Mouse (Mus musculus) C2C12 (cell line): ENCODE data around the gene Ccl17. TPM values are rescaled to one million over a fixed set of nuclear protein-coding genes. Genes with fewer than 3 reads are reported as not detected.

Experiments used
- H3K27me3 ChIP-seq: one replicate; pipeline ENCODE4 v1.6.1; 2011; ENCODE audit not compliant: control insufficient read depth, insufficient read depth, insufficient read length
- H3K36me3 ChIP-seq: one replicate; pipeline ENCODE4 v1.6.1; 2011; ENCODE audit not compliant: control insufficient read depth, insufficient read depth
- H3K4me3 ChIP-seq: one replicate; pipeline ENCODE4 v1.5.1; 2011; ENCODE audit warnings: mild to moderate bottlenecking, control low read depth; ENCODE audit not compliant: poor library complexity, insufficient read depth, severe bottlenecking
- H3K79me2 ChIP-seq: one replicate; pipeline ENCODE4 v1.6.1; 2011; ENCODE audit not compliant: control insufficient read depth, insufficient read depth
- H3K79me3 ChIP-seq: one replicate; pipeline ENCODE4 v1.6.1; 2011; ENCODE audit warnings: low read depth, control low read depth
- H3ac ChIP-seq: one replicate; pipeline ENCODE3; 2011; ENCODE audit warnings: low read depth; ENCODE audit not compliant: control insufficient read depth, insufficient read length
- CEBPB ChIP-seq: IDR thresholded peaks from one replicate; pipeline ENCODE4 v1.6.1; 2011; ENCODE audit warnings: low read depth, mild to moderate bottlenecking, control low read depth, moderate library complexity
- CTCF ChIP-seq: IDR thresholded peaks from one replicate; pipeline ENCODE4 v1.5.1; 2011; ENCODE audit not compliant: control insufficient read depth, insufficient read depth, insufficient read length
- FOSL1 ChIP-seq: IDR thresholded peaks from one replicate; pipeline ENCODE4 v1.8.0; 2011; ENCODE audit warnings: mild to moderate bottlenecking, low read length; ENCODE audit not compliant: poor library complexity, insufficient read depth, severe bottlenecking
- MAX ChIP-seq: IDR thresholded peaks from one replicate; pipeline ENCODE4 v1.6.1; 2011; ENCODE audit warnings: mild to moderate bottlenecking, control low read depth
- MYOD1 ChIP-seq: IDR thresholded peaks from one replicate; pipeline ENCODE4 v1.6.1; 2011; ENCODE audit warnings: low read depth; ENCODE audit not compliant: control insufficient read depth, insufficient read length
- MYOG ChIP-seq: IDR thresholded peaks from one replicate; pipeline ENCODE4 v1.6.1; 2011; ENCODE audit not compliant: control insufficient read depth, insufficient read length; ENCODE audit errors: extremely low read depth
- USF1 ChIP-seq: IDR thresholded peaks from one replicate; pipeline ENCODE4 v1.6.1; 2011; ENCODE audit warnings: low read depth, mild to moderate bottlenecking, control low read depth, moderate library complexity
- polyA plus RNA-seq: library from polyadenylated mRNA; unstranded; fragments of >200 nt; fragmentation: generic; extraction: Trizol; gene quantifications from one replicate; pipeline ENCODE4 v1.2.1, GENCODE M21; 2012; ENCODE audit warnings: missing spikeins

Gene Ccl17
- polyA plus RNA-seq, 1 experiment = 0.55 TPM

DNA sequence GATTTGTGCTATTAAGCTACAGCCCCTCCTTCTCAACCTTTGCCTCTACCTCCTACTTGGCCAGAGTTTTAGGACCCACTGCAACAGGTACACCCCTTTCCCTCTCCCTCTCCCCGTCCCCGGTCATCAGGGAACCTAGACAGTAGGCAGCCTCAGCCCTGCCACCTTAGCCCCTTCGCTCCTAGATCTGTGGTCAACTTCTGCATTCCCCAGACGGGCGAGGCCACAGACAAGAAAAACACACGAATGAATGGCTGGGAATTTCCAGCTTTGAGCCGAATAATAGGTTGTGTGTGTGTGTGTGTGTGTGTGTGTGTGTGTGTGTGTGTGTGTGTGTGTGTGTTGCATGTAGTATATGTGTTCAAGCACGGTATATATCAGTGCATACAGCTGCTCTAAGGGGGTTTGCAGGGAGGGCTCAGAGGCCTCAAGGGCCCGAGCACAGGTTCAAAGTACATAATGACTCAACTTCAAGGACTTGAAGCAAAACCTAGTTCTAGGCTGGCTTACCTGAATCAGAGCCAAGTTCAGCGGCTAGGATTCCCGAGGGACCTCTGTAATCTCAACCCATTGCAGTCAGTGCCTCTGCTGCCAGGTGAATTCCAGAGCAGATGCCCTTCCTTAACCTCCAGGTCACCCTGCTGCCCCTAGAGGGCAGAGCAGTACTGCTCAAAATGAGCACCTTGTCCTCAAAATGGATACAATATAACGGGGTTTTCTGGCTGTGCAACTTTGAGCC is 24.8 kb upstream of the Ccl17 start:
- Histone ChIP-seq H3K36me3 (no peaks in the 10 kb centered on the region), H3K79me3 (no peaks in the 10 kb centered on the region), H3K4me3 (no peak overlapping the region), H3ac (no peak overlapping the region), H3K27me3 (no peaks in the 10 kb centered on the region), H3K79me2 (no peaks in the 10 kb centered on the region)
- no peak for TF ChIP-seq USF1
- peak; percentile 28 for TF ChIP-seq CTCF

DNA sequence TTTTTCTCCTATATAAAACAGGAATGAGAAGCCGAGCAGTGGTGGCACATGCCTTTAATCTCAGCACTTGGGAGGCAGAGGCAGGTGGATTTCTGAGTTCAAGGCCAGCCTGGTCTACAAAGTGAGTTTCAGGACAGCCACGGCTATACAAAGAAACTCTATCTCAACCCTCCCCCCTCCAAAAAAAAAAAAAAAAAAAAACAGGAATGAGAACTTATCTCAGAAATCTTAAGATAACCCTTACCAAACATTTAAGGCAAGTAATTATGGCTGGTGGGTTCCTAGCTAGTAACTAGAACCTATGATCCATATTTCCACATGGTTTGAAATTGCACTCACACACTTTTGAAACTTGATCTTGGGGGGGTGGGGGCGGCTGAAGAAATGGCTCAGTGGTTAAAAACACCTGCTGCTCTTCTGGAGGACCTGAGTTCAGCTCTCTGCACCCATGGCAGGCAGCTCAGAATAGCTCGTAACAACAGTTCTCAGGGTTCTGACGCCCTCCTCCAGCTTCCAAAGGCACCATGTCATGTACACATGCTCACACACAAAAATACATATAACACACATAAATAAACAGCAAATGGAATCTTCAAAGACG is 24.2 kb upstream of the Ccl17 start:
- no peak overlapping the region for H3ac ChIP-seq
- H3K27me3 ChIP-seq = no peaks in the 10 kb centered on the region
- TF ChIP-seq MYOD1 (peak; percentile 17), FOSL1 (no peak), MAX (no peak), CTCF (no peak), MYOG (no peak), USF1 (no peak), CEBPB (no peak)
- no peaks in the 10 kb centered on the region for H3K79me3 ChIP-seq
- H3K4me3 ChIP-seq = no peak overlapping the region
- no peaks in the 10 kb centered on the region for H3K79me2 ChIP-seq
- no peaks in the 10 kb centered on the region for H3K36me3 ChIP-seq

DNA sequence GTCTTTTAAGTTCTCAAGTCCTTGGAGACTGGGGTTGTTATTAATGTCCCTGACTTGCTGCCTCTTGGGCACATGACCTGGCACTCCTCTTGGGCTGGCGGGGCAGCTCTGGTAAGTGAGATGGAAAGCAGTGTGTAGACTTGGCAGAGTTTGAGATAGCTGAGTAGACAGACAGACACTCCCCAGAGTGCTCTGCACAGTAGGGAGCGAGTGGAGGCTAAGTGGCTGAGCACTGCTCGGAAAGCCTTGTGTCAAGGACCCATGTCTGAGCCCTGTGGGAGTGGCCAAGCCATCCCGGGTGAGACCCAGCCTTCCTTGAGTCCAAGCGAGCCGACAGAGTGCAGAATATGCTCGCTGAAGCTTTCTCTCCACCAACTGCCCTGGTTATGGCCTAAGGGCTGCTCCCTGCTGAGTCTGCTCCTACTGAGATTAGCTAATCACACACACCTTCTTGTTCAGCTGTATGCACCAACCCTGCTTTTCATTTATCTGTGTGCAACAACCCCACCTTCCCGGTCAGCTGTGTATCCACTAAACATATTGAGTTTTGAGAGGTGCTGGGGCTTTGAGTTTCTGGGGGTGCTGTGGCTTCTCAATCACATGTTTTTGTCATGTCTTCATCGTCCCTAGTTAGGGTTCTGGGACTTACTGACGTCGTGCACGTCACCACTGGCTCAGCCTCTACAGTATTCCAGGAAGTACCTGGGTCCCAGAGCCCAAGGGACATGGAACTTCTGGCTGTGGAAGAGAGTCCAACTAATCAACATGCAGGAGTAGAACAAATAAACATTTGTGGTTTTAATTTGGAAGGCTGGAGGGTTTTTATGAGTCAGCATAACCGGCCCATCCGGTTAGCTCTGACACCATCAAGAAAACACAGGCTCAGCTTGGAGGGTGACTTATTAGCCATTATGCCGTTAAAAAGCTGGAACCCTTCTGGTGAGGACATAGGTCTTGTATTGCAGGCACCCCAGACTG is 22.4 kb upstream of the Ccl17 start:
- no peak overlapping the region for H3ac ChIP-seq
- H3K4me3 ChIP-seq = no peak overlapping the region
- no peak for TF ChIP-seq MAX
- TF ChIP-seq USF1 = peak; percentile 76

DNA sequence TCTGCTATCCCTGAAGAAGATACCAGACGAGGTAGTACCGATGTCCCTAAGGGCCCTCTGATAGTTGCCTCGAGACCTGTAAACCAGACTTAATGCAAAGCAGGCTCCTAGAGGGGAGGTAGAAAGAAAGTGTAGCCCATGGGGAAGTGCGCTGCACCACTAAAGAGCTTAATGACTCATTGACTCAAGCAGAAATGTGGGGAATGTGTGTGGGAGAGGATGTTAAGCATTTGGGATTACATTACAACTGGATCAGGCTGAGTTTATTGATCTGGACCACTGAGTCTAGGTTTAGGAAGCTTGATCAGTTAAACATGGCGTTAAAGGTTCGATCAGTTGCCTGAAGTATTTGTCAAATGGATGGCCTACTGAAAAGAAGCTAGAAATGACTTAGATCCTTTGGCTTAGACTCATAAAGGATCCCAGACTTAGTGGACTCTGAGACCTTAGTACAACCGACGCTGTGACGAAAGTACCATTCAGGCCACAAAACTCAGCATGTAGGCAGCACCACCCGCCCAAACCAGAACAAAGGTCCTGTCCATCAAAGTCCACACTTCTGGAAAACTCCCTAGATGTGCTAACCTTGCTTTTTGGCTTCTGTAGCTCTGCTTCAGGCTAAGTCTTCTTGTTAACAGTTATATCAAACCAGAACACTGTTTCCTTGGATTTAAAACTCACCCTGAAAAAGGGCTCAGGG is 20.8 kb upstream of the Ccl17 start:
- Histone ChIP-seq H3K79me3 (no peaks in the 10 kb centered on the region), H3ac (no peak overlapping the region), H3K27me3 (no peaks in the 10 kb centered on the region), H3K79me2 (no peaks in the 10 kb centered on the region), H3K36me3 (no peaks in the 10 kb centered on the region), H3K4me3 (no peak overlapping the region)
- no peak for TF ChIP-seq CTCF
- TF ChIP-seq USF1 = no peak
- TF ChIP-seq CEBPB = no peak
- TF ChIP-seq MAX = no peak
- TF ChIP-seq MYOG = no peak
- TF ChIP-seq FOSL1 = no peak
- no peak for TF ChIP-seq MYOD1

More for the DNA sequence above, 22.4 kb upstream of the Ccl17 start:
- Histone ChIP-seq H3K79me3 (no peaks in the 10 kb centered on the region), H3K36me3 (no peaks in the 10 kb centered on the region), H3K27me3 (no peaks in the 10 kb centered on the region), H3K79me2 (no peaks in the 10 kb centered on the region)

DNA sequence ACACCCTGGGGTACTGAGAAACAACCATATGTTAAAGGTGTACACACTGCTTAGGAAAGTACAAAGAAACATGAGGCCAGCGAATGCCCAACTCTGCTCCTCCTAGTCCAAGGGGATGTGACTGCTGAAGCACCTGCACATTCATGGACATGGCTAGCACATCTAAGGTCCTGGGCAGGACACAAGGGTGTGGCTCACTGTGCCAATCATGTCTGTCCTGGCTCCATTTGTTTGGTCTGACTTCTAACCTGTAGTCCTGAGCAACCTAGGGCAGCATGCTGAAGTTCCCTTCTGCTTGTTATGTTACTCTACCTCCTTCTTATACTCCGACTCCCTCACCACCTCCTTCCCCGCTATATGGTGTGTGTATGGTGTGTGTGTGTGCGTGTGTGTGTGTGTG is 15.9 kb upstream of the Ccl17 start:
- no peaks in the 10 kb centered on the region for H3K79me2 ChIP-seq
- H3K4me3 ChIP-seq = no peak overlapping the region
- no peak overlapping the region for H3ac ChIP-seq
- H3K36me3 ChIP-seq = no peaks in the 10 kb centered on the region
- no peaks in the 10 kb centered on the region for H3K27me3 ChIP-seq
- H3K79me3 ChIP-seq = no peaks in the 10 kb centered on the region
- no peak for TF ChIP-seq MAX
- no peak for TF ChIP-seq MYOG
- TF ChIP-seq MYOD1 = no peak
- TF ChIP-seq USF1 = no peak
- no peak for TF ChIP-seq CTCF
- no peak for TF ChIP-seq FOSL1
- TF ChIP-seq CEBPB = no peak
